Mouse (Mus musculus) kidney, adult 18-20 months (tissue): ENCODE measurements at regions not wholly inside any gene's neighbourhood (a gene's known extent, or its start where the extent isn't known, plus 50 kb on each side); places are given as distances from the start of the nearest gene placed in this dataset.

Experiments used
- DNase-seq: peaks from one replicate; pipeline ENCODE4 v3.0.0; 2021

DNA sequence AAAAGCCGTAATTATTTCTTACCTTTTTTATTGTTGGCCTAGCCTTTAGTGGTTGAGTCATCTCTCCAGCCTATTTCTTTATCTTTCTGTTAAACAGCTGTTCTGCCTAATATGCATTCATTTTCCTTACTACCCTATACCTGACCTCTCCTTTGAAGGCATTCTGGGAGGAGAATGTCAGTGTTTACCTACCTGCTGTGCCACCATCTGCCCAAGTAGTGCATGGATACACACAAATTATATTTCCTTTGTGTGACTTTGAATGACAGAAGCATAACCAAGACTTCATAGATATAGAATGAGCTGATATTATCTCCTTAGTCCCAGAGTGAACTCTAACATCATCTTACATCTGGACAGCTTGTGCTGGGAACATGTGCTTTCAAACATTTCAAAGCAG lies 293.5 kb upstream of the Tom1l1 start:
- DNase-seq, result no peak

DNA sequence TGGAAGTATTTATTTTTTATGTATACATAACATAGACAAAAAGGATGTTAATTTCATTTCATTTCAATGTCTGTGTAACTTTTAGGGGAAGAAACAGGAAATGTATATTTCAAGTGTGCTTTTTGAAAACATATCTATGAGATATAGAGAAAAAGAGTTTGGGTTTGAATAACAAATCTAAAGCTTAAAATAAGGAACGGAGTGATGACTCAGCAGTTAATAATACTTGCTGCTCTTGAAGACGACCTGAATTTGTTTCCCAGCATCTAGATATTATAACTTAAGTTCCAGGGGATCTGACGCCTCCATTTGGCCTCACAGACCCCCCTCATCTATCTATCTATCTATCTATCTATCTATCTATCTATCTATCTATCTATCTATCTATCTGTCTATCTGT lies 290.1 kb upstream of the Tom1l1 start:
- no peak for DNase-seq

DNA sequence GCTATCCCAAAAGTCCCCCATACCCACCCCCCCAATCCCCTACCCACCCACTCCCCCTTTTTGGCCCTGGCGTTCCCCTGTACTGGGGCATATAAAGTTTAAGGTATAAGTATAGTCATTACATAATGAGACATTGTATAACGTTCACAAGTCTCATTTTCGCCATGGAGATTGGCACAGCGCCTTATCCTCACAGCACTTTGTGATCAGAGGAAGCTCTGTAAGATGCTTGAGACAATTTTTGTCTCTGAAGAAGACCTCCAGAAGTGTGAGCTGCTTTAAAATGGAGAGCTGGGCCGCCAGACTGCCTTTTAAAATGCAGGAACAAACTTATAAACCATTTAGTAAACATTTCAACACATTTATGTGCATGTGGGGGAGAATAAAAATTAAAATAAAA lies 252.9 kb upstream of the Tom1l1 start:
- no peak for DNase-seq

DNA sequence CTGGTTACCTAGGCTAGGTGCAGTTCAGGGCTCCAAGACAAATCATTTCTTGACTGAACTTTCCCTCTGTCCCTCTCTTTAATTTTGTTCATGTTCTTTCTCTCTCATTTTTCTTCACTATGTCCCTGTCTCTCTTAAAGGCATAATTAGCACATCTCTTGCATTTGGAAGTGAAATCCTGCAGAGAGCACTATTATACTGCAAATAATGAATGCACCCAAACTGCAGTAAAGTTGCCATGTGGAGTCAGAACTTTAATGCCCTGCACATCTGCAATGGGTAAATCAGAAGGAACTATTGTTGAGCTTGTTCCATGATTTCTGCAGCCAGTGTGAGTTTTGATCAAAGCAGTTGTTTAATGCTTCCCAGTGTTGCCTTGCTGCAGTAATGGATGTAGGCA lies 237.6 kb upstream of the Tom1l1 start:
- DNase-seq, result no peak

DNA sequence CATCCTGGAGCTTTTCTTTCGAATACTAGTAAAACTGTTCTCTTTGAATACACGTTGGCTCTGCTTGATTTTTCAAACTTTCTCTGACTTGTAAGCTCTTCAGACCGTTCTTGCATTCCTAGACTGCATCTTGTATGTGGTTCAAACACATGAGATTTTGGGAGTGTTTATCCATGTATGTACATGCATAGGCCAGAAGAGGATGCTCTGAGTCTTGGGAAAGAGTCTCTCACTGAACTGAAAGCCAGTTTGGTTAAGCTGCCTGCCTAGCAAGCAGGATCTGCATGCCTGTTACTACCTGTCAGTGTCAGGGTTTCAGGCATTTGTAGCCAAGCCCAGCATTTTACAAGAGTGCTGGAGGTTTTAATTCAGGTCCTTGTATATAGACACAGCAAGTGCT lies 229.6 kb upstream of the Tom1l1 start:
- no peak for DNase-seq

DNA sequence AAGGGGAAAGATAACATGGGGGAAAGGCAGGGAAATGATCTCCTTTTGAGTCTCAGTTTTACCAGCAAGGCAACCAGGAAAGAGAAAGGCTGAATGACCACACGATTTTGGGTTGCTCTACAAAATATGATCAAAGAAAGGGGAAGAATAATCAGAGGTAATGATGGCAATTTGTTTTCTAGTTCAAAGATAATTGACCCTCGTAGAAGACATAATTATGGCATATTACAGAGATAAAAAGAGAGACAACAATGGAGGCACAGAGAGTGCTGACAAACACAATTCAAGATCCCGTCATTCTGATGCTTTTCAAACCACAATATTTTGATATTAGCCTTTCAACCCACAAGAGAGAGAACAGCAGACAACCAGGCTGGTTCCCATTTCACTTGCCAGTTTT lies 206.1 kb upstream of the Tom1l1 start:
- DNase-seq, result no peak

DNA sequence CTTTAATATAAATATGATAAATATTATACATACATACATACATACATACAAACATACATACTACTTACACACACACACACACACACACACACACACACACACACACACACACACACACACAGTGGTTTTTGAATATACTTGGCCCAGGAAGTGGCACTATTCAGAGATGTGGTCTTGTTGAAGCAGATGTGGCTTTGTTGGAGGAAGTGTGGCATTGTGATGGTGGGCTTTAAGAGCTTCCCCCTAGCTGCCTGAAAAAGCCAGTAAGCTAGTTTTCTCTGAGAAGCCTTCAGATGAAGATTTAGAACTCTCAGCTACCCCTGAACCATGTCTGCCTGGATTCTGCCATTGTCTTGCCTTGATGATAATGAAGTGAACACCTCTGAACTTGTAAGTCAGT lies 185.0 kb upstream of the Tom1l1 start:
- DNase-seq, result no peak

DNA sequence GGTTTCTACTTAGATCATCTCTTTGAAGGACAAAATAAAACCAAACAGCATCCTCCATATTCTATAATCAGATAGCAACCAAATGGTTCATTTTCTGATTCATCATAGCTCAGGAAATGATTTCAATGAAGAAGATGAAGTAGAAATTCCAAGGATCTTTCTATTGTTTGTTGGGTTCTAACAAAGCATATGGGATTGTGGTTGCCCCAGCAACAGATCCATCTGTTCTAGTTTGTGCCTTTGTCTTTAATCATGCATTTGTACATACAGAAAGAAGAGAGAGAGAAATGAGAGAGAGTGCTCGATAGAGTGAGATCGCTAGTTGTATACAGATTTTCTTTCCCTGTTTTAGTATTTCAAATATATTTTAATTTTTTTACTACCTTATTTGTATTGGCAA lies 183.5 kb upstream of the Tom1l1 start:
- DNase-seq, result no peak

DNA sequence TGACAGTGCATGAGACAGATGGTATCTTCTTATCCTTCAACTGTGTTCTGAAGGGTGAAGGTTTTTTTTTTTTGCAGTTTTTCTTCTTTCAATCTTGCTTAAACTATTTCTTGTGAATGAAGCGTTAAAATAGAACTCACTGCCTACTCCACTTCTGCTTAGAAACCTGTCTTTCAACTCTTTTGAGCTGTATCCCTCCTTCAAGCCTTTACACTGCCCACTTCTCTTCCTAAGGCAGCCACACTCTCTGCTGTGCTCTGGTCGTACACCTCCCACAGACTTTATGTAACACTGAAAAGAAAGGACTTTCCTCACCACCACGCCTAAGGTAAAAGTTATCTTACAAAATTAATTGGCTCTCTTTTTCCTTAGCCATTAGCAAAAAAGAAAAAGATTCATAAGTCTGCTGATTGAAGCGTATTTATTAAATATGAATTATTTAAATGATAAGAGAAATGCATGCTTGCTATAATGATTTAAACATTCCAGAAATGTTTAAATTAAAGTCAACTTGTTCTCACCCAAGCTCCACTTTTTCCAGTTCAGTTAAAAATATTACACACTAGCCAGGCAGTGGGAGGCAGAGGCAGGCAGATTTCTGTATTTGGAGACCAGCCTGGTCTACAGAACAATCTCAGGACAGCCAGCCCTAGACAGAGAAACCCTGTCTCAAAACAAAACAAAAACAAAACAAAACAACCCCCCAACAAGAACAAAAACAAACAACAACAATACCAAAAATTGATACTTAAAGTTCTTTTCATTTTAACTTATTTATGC lies 176.0 kb upstream of the Tom1l1 start:
- DNase-seq, result no peak

DNA sequence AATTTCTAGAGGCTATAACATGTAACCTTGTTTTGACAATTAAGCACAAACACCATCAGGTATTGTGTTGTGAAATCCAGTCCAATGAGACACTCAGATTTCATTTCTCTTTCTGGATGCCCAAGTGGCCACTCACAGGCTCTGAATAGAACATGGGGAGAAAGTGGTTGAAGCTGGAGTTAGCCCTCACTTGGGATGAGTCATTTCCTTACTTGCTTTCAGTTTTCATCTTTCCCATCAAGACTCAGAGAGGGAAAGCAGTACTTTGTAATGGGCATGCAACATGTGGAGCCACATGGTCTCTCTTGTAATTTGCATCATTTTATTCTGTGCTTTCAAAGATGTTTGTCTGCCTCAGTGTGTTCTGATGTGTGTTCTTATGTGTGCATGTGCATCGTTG lies 167.6 kb upstream of the Tom1l1 start:
- no peak for DNase-seq

DNA sequence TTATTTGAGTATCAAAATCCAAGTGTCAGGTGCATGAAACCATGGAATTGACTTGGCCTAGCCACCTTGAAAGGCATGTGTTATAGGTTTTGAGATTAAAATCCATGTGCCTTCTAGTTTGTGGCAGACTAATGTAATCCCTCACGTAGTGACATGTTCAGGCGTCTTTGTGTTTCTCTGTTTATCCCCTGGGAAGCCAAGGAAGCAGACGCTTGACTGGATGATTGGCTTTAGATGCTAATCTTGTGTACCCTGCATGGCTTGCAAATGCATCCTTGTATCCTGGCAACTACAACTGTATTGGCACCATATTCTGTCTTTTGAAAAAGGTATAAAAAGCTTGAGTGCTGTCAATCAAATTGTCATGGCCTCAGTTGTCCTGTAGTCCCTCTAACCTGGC lies 167.2 kb upstream of the Tom1l1 start:
- DNase-seq, result no peak

DNA sequence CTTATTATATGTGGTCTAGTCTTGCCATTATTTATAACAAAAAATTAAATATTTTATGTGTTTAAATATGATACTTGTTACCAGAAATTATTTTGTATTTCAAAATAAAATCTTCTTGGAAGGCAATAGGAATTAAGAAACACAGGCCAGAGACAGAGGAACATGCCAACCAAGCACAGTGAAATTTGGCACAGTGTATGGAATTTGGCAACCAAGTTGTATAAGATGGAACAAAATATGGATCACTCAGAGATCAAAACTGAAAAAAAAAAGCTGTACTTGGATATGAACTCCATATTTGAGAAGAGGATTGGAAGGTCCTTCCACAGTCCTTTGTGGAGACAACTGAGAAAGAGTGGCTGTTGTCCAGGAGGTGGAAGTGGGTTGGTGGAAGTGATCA lies 163.1 kb upstream of the Tom1l1 start:
- DNase-seq, result no peak

DNA sequence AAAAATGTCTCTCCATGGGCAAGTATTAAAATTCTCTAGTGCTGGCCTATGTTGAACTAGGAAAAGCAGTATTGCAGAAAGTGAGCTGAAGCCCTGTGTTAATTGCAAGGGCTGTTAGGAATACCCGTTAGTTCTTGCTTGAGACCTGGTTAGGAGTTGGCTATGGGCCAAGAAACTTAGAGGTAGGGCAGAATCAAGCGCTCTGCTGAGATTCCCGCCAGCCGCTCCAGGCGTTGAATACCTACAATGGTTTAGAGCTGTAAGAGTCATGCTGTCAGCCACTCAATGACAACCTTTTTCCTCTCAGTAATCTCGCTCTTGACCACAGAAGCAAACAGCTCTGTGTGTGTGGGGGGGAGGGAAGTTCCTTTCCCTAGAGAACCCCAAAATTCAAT lies 156.8 kb upstream of the Tom1l1 start:
- peak; percentile 3 for DNase-seq

DNA sequence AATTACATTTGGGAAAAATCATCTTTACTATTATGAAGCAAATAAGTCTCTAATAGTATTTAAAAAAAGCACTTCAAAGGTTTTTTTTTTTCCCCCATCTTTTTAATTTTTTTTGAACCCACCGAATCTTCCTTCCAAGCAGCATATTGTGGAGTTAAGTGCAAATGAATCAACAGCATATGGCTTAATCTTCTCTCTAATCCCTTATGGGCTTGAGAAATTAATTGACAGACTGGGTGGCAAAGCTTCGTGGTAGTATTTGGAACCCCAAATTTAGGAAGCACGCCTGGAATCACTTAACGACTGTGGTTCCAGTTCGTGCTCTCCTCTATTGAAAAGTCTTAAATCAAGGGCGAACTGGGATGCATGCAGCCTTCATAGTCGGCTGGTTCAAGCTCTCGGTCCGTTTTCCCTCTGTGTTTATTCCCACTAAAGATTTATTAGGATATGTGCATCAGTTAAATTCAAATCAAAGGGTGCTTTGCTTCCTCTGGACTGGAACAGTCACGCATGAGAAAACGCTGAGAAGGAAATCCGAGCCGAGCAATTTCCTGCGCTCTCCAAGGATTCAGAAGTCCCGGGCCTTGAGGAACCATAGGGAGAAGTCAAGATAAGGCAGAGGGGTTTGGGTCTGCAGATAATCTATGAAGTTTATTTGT lies 156.2 kb upstream of the Tom1l1 start:
- peak; percentile 2 for DNase-seq

DNA sequence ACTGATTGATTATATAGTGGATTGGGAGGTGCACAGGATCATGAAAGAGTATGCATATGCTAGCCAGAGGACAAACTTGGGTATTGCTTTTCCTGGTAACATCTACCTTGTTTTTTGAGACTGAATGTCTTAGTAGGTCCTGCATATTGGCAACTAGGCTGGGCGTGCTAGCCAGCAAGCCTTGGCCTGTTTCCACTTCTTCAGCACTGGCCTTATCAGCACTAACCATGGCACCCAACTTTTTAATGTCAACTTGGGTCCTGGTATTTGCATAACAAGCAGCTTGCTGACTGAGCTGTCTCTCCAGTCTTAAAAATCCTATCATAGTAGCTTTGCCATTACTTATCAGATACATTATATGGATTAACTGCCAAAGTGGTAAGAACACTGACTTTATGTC lies 150.0 kb upstream of the Tom1l1 start:
- no peak for DNase-seq

DNA sequence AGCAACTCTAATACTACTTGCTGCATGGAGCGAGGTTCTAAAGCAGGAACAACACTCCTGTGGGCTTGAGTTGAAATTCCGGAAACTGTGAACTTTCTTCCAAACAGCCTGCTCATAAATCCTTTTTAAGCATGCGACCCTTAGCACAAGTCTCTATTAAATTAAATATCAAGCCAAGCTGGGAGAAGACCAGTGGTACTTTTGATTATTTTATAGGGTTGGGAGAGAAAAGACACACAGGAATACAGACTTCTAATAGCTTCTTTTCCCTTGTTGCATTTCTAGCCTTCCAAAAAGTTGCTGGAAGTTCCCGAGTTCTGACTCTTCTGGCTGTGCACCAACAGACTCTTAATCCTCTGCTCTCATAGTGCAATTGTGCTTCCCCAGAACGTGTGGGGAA lies 136.6 kb upstream of the Tom1l1 start:
- no peak for DNase-seq

DNA sequence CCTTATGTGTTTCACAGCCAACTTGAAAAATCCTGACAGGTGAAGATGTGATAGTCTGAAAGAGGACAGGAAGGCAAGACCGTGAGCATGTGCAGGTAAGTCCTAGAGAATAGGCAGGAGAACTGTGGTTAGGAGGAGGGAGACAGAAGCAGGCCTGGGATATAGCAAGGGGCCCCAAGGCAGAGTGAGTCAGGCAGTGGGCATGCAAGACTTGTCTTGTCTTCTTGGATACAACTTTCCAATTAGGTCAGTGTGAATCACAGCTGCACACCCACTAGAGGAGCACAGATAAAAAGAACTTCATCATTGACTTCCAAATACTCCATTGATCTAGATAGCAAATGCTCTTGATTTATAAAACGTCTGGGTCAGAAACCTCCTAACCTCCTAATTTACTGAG lies 128.6 kb upstream of the Tom1l1 start:
- DNase-seq, result no peak

DNA sequence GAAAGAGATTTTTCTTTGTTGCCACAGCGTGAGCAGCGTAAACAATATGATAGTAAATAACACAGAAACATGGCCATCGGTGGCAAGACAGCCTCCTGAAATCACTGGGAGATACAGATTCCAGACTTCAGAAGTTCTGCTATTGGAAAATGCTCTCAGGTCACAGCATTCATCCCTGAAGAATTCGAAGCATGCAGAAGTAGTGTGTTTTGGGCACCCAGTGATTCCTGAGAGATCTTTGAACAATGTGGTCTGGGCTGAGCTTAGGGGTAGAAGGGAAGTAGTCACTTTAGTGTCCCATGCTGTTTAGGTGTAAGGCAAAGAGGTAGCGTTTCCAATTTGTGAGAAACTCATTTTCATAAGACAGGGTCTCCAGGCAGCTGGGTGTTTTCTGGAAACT lies 126.3 kb upstream of the Tom1l1 start:
- DNase-seq, result no peak

DNA sequence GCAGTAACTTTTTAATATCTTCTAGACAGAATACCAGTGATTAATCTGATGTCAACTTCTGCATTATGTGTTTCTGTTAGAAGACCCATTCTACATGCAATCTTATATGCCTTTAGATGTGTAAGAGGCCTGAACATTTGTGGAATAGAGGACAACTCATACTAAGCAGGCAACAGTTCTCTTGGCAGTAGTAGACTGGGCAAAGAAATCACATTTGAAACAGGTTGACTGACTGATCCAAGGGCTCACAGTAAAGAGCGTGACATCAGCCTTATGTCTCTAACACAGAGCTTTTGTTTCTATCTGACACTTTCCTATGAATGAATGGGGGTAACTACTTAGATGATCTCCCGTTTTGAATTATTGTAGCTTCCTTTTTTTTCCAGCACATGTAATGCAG lies 124.8 kb upstream of the Tom1l1 start:
- no peak for DNase-seq

DNA sequence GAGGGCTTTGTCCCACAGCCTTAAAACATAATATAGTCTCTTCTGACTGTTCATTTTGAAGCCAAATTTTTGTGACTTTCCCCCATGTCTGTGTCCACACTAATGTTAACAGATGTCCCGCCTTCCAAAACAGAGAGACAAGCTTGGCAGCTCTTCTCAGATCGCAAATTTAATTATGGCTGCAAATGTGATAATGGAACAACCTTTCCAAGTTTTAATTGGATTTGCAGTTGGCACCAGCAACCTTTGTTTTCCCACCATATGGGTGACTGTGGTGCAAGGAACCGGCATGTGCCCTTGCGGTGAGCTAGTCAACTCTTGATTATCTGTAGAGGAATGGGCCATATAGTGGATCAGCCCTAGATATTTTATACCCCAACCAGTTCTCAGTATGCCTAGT lies 124.4 kb upstream of the Tom1l1 start:
- DNase-seq, result no peak

DNA sequence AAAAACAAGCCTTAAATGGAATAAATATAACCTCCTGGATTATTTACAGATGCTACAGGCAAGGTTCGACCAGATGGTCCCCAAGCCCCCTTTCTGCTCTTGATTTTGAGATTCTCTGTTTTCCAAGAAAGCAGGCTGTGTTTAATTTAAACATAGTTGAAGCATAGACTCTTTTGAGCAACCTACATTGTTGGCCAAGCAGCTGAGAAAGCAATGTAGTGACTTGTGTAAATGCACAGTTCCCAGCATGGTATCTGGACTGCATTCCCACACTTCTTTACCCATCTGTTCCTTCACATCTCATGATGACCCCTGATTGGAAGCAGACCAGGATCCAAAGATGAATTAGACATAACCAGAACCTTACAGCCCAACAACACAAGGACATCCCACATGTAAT lies 120.3 kb upstream of the Tom1l1 start:
- no peak for DNase-seq

DNA sequence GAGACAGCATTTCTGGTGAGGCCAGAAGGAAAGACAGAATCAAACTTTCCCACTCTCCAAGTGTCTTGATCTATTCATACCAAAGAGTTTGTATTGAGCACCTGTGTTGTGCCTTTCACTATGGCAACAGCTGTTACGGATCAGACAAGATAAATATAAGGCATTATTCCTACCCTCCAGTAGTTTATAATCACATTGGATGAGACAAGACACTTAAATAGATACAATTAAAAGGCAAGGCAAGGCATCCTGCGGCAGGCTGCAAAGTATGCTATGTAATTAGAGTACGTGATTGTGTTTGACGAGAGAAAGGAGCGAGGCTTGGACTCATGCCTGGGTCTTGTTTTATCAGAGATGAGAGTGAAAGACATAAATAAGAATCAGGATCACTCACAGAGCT lies 119.2 kb upstream of the Tom1l1 start:
- DNase-seq, result no peak

DNA sequence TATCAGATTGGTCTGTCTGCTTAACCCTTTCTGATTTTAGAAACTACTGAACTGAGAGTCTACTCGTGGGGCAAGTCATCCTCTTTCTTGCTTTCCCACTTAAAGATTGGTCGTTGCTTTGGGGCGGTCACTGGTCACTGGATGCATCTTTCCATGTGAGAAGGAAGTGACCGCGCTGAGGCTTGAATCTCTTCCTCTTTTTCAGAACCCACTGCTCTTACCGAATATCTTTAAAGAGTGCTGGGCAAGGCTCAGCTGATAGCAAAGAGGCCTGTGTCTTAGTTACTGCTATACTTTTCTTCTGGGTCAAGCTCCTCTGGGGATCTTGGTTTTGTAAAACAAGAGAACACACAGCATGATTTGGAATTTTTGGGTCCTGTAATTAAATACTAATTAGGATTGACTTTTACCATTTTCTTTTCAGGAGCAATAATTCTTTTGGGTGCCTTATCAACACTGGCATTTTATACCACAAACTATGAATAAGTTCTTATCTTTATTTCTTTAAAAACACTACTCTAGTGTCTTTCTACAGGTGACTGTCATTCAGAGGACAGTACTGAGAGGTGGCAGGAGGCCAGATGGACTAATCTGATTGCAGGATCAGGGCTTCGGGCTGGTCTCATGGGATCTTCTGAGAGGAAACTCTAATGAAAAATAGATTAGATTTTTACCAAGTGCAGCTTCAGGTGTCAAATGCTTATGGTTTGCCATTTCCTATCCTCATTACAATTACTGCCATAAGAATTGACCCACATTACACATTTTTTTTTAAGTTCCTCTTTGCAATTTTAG lies 114.6 kb upstream of the Tom1l1 start:
- no peak for DNase-seq

DNA sequence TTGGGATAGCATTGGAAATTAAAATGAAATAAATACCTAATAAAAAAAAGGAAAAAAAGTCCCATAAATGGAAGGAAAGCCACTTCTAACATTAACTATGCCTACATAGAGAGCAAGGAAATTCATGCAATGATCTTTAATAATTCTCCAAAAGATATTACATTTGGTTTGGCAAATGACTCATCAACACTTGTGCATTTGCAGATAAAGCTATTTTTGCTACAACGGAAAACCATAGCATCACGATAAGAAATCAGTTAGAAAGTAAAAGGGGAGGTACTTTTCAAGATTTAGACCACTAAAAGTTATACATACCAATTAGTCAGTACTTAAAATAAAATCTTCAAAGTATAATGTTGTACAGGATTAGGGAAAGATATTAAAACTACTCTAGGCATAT lies 109.4 kb upstream of the Tom1l1 start:
- DNase-seq, result no peak
